Mouse (Mus musculus): ENCODE data around the gene Ubash3a.

DNA sequence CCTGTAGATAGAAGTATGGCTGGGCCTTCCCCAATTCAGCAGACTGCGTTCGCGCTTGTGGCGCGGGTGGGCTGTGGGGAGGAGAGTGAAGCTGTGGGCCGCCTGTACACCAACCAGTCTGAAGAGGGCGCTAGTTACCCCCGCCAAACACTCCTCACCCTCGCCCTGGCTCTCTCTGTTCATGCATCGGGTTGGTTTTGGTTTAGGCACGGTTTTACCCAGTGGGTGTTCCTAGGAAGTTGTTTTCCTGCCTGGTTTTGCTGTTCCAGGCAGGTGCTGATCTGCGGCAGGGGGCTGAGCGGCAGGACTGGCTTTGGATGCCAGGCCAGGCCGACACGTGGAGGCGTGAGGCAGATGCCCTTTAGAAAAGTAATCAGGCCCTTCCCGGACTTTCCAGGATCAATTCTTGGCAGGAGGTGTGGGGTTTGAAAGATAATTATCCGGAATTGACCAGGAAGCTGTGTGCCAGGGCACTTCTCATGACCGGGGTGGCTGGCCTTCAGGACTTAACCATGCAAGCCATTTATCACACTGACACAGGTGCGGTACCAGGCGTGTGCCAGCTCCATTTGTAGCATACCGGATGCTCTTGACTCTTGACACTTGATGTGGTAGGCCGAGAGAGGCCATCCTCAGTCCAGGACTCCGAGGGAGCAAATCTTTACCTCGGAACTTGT is 87.7 kb downstream of the Ubash3a start:
- TF ChIP-seq POLR2A (IDR thresholded peaks at IDR 0.05; ENCODE audit: control insufficient read depth, low read depth, low read length) (no peak), CTCF (IDR thresholded peaks at IDR 0.05; ENCODE audit: control insufficient read depth, insufficient read depth, insufficient replicate concordance, low read depth, low read length) (peak; percentile 76)

All from testis, adult 2 months (tissue).